Mouse (Mus musculus): Measurements from ENCODE around the gene Rprd1b. TPM values are rescaled to one million over a fixed set of nuclear protein-coding genes. Genes with fewer than 3 reads are reported as not detected.

The Rprd1b gene
- polyA plus RNA-seq, 1 experiment from 2014 or later, result 39.3 TPM

GRCm38 (mm10) chr2:158141690-158142440 lies 113.6 kb downstream of the Rprd1b start:
- no peak for ATAC-seq (ENCODE audit: insufficient number of reproducible peaks, low FRiP score, low TSS enrichment, low read depth)
- peaks cover 12% of the 10 kb centered on the region for H3K27me3 ChIP-seq
- H3K9ac ChIP-seq, result no peak overlapping the region
- no peaks in the 10 kb centered on the region for H3K36me3 ChIP-seq
- H3K27ac ChIP-seq, result peak overlapping the region; percentile 13; the same call in 1 of the 2 replicates
- 80% methylated on average over 7 of the region's 7 CpGs for WGBS
- no peak overlapping the region for H3K4me3 ChIP-seq
- no peaks in the 10 kb centered on the region for H3K9me3 ChIP-seq
- H3K4me1 ChIP-seq, result peaks cover 73% of the 10 kb centered on the region
- no peak overlapping the region for H3K4me2 ChIP-seq

- peaks cover 68% of the 10 kb centered on the region for H3K4me1 ChIP-seq
- no peak for ATAC-seq (ENCODE audit: insufficient number of reproducible peaks, low FRiP score, low TSS enrichment, low read depth)
- peaks cover 18% of the 10 kb centered on the region for H3K27me3 ChIP-seq
- H3K4me3 ChIP-seq, result no peak overlapping the region
- H3K9ac ChIP-seq, result no peak overlapping the region
- H3K4me2 ChIP-seq, result no peak overlapping the region
- H3K9me3 ChIP-seq, result no peaks in the 10 kb centered on the region
- H3K36me3 ChIP-seq, result no peaks in the 10 kb centered on the region
- WGBS, result 78% methylated on average over 18 of the region's 18 CpGs
- no peak overlapping the region; the same call in 1 of the 2 replicates for H3K27ac ChIP-seq
Measured at GRCm38 (mm10) chr2:158142981-158143380, 114.7 kb downstream of the Rprd1b start.

- no peaks in the 10 kb centered on the region for H3K36me3 ChIP-seq
- no peak overlapping the region for H3K9ac ChIP-seq
- H3K4me3 ChIP-seq, result no peak overlapping the region
- no peaks in the 10 kb centered on the region for H3K9me3 ChIP-seq
- ATAC-seq (ENCODE audit: insufficient number of reproducible peaks, low FRiP score, low TSS enrichment, low read depth), result no peak
- no peak overlapping the region for H3K27ac ChIP-seq
- H3K27me3 ChIP-seq, result peaks cover 18% of the 10 kb centered on the region
- H3K4me1 ChIP-seq, result peaks cover 65% of the 10 kb centered on the region
- no peak overlapping the region for H3K4me2 ChIP-seq
- WGBS, result 62% methylated on average over 3 of the region's 3 CpGs
Measured at GRCm38 (mm10) chr2:158143816-158144215, 115.5 kb downstream of the Rprd1b start.

- no peaks in the 10 kb centered on the region for H3K9me3 ChIP-seq
- no peaks in the 10 kb centered on the region for H3K36me3 ChIP-seq
- no peak overlapping the region for H3K4me3 ChIP-seq
- no peak overlapping the region for H3K9ac ChIP-seq
- ATAC-seq (ENCODE audit: insufficient number of reproducible peaks, low FRiP score, low TSS enrichment, low read depth), result no peak
- H3K4me2 ChIP-seq, result no peak overlapping the region
- WGBS, result 54% methylated on average over 8 of the region's 8 CpGs
- H3K27me3 ChIP-seq, result peaks cover 18% of the 10 kb centered on the region
- H3K27ac ChIP-seq, result no peak overlapping the region
- H3K4me1 ChIP-seq, result peaks cover 60% of the 10 kb centered on the region
Measured at GRCm38 (mm10) chr2:158144263-158144662, 116.0 kb downstream of the Rprd1b start.

GRCm38 (mm10) chr2:158144750-158145527 lies 116.6 kb downstream of the Rprd1b start:
- Histone ChIP-seq H3K4me1 (peaks cover 54% of the 10 kb centered on the region), H3K27ac (no peak overlapping the region), H3K4me2 (peak overlapping the region; percentile 2; the same call in 1 of the 2 replicates)

GRCm38 (mm10) chr2:158145528-158146065 lies 117.3 kb downstream of the Rprd1b start:
- Histone ChIP-seq H3K27me3 (peaks cover 18% of the 10 kb centered on the region), H3K27ac (no peak overlapping the region), H3K9me3 (no peaks in the 10 kb centered on the region), H3K4me2 (peak overlapping the region; percentile 74), H3K4me3 (peak overlapping the region; percentile 46), H3K9ac (no peak overlapping the region), H3K36me3 (no peaks in the 10 kb centered on the region), H3K4me1 (peaks cover 47% of the 10 kb centered on the region)
- WGBS, result 68% methylated on average over 5 of the region's 5 CpGs
- no peak for ATAC-seq (ENCODE audit: insufficient number of reproducible peaks, low FRiP score, low TSS enrichment, low read depth)

More at GRCm38 (mm10) chr2:158144750-158145527, 116.6 kb downstream of the Rprd1b start:
- H3K36me3 ChIP-seq, result no peaks in the 10 kb centered on the region
- H3K27me3 ChIP-seq, result peaks cover 18% of the 10 kb centered on the region
- no peak for ATAC-seq (ENCODE audit: insufficient number of reproducible peaks, low FRiP score, low TSS enrichment, low read depth)
- no peak overlapping the region for H3K4me3 ChIP-seq
- WGBS, result 81% methylated on average over 6 of the region's 6 CpGs
- no peak overlapping the region for H3K9ac ChIP-seq
- H3K9me3 ChIP-seq, result no peaks in the 10 kb centered on the region

- no peaks in the 10 kb centered on the region for H3K36me3 ChIP-seq
- H3K4me2 ChIP-seq, result peak within 1 kb of the TSS; percentile 74
- H3K9me3 ChIP-seq, result no peaks in the 10 kb centered on the region
- peaks cover 41% of the 10 kb centered on the region for H3K4me1 ChIP-seq
- peak; percentile 62 for ATAC-seq (ENCODE audit: insufficient number of reproducible peaks, low FRiP score, low TSS enrichment, low read depth)
- WGBS, result under 1% methylated on average over 22 of the region's 33 CpGs
- H3K27ac ChIP-seq, result no peak within 1 kb of the TSS
- H3K4me3 ChIP-seq, result peak within 1 kb of the TSS; percentile 46
- H3K9ac ChIP-seq, result peak within 1 kb of the TSS; percentile 27; the same call in 1 of the 2 replicates
- peaks cover 18% of the 10 kb centered on the region for H3K27me3 ChIP-seq
Measured at GRCm38 (mm10) chr2:158146223-158146622, 117.9 kb downstream of the Rprd1b start, which contains the start of gene Tgm2. Tgm2 (minus strand) TSS chr2:158146436.

GRCm38 (mm10) chr2:158146971-158147370 lies 118.7 kb downstream of the Rprd1b start:
- ATAC-seq (ENCODE audit: insufficient number of reproducible peaks, low FRiP score, low TSS enrichment, low read depth), result no peak

GRCm38 (mm10) chr2:158151077-158151476 lies 122.8 kb downstream of the Rprd1b start:
- no peak overlapping the region for H3K4me3 ChIP-seq
- no peaks in the 10 kb centered on the region for H3K36me3 ChIP-seq
- ATAC-seq (ENCODE audit: insufficient number of reproducible peaks, low FRiP score, low TSS enrichment, low read depth), result no peak
- H3K9me3 ChIP-seq, result no peaks in the 10 kb centered on the region
- peaks cover 10% of the 10 kb centered on the region for H3K27me3 ChIP-seq
- H3K4me1 ChIP-seq, result peaks cover 31% of the 10 kb centered on the region
- no peak overlapping the region for H3K9ac ChIP-seq
- H3K27ac ChIP-seq, result no peak overlapping the region
- no peak overlapping the region for H3K4me2 ChIP-seq
- WGBS, result 97% methylated on average over 3 of the region's 3 CpGs

More at GRCm38 (mm10) chr2:158146971-158147370, 118.7 kb downstream of the Rprd1b start:
- H3K27me3 ChIP-seq, result peaks cover 18% of the 10 kb centered on the region
- no peaks in the 10 kb centered on the region for H3K36me3 ChIP-seq
- WGBS, result 90% methylated on average over 8 of the region's 8 CpGs
- no peak overlapping the region for H3K4me3 ChIP-seq
- no peak overlapping the region for H3K27ac ChIP-seq
- no peaks in the 10 kb centered on the region for H3K9me3 ChIP-seq
- peaks cover 33% of the 10 kb centered on the region for H3K4me1 ChIP-seq
- no peak overlapping the region for H3K4me2 ChIP-seq
- H3K9ac ChIP-seq, result no peak overlapping the region

GRCm38 (mm10) chr2:158152685-158153309 lies 124.5 kb downstream of the Rprd1b start:
- Histone ChIP-seq H3K4me2 (no peak overlapping the region), H3K4me3 (no peak overlapping the region), H3K27me3 (no peaks in the 10 kb centered on the region), H3K27ac (peak overlapping the region; percentile 65; the same call in 1 of the 2 replicates), H3K4me1 (peaks cover 26% of the 10 kb centered on the region), H3K9ac (no peak overlapping the region), H3K9me3 (no peaks in the 10 kb centered on the region), H3K36me3 (no peaks in the 10 kb centered on the region)
- ATAC-seq (ENCODE audit: insufficient number of reproducible peaks, low FRiP score, low TSS enrichment, low read depth), result no peak
- 39% methylated on average over 6 of the region's 6 CpGs for WGBS

- no peaks in the 10 kb centered on the region for H3K36me3 ChIP-seq
- H3K4me2 ChIP-seq, result peak overlapping the region; percentile 63
- H3K27me3 ChIP-seq, result no peaks in the 10 kb centered on the region
- peak overlapping the region; percentile 39 for H3K4me3 ChIP-seq
- H3K4me1 ChIP-seq, result peaks cover 26% of the 10 kb centered on the region
- WGBS, result 2% methylated on average over 22 of the region's 22 CpGs
- H3K9ac ChIP-seq, result no peak overlapping the region
- H3K27ac ChIP-seq, result peak overlapping the region; percentile 65
- H3K9me3 ChIP-seq, result no peaks in the 10 kb centered on the region
- ATAC-seq (ENCODE audit: insufficient number of reproducible peaks, low FRiP score, low TSS enrichment, low read depth), result peak; percentile 75
Measured at GRCm38 (mm10) chr2:158153728-158154343, 125.5 kb downstream of the Rprd1b start.

Data from limb, embryonic 15.5 days (tissue).